16 mouse cellular contexts compared by ENCODE assay signal in genomic region chr1:82459926-82460325, GRCm38 (mm10).
"Had no signal": no experiment of that assay in that cellular context is flagged by ENCODE, and none has a peak within 500 bp of the region (broad histone marks: within the 10 kb centered on the region; RNA-seq: fewer than 3 reads in every experiment).

No protein-coding gene starts in this region.

- H3K27ac ChIP-seq: neural tube, embryonic 13.5 days; neural tube, embryonic 15.5 days; stomach, embryonic 15.5 days; stomach, postnatal 0 days had no signal

- H3K9ac ChIP-seq: neural tube, embryonic 13.5 days; neural tube, embryonic 15.5 days; stomach, embryonic 15.5 days had no signal

- H3K36me3 ChIP-seq: neural tube, embryonic 13.5 days; neural tube, embryonic 15.5 days; stomach, embryonic 15.5 days had no signal

- H3K9me3 ChIP-seq: neural tube, embryonic 13.5 days; neural tube, embryonic 15.5 days; stomach, embryonic 15.5 days had no signal

- H3K27me3 ChIP-seq: neural tube, embryonic 13.5 days; neural tube, embryonic 15.5 days; stomach, embryonic 15.5 days had no signal

- H3K4me3 ChIP-seq: neural tube, embryonic 13.5 days; neural tube, embryonic 15.5 days; stomach, embryonic 15.5 days had no signal

- DNase-seq: retina, postnatal 1 day; right cerebral cortex, adult 18-20 months; right cerebral cortex, postnatal 14 days; right cerebral cortex, postnatal 25 days; right cerebral cortex, postnatal 4 days; spleen, adult 18-20 months; thymus, adult 18-20 months; thymus, adult 2 months; thymus, postnatal 14 days; thymus, postnatal 25 days; thymus, postnatal 36 days; thymus, postnatal 4 days had no signal

- H3K4me1 ChIP-seq: neural tube, embryonic 13.5 days; neural tube, embryonic 15.5 days; stomach, embryonic 15.5 days had no signal

- H3K4me2 ChIP-seq: neural tube, embryonic 13.5 days; neural tube, embryonic 15.5 days; stomach, embryonic 15.5 days had no signal
